16 mouse cellular contexts compared by ENCODE assay signal in the genomic region with DNA sequence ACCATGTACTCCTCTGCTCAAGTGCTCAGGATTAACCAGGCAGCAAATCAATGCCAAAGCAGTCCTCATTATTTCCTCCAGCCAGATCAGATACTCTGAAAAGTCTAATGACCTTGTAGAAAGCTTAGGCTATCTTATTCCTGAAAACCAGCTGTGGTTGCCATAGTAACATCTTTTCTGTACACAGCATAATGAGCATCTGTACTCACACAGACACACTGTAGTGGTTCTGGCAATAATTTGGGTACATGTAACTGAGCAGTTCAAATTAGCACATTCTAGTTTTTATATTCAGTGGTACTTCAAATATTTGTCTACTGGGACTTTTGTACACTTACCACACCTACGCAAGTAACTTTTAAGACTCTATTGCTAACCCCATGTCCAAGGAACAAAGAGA. TPM values are rescaled to one million over a fixed set of nuclear protein-coding genes. Genes with fewer than 3 reads are reported as not detected.
DNase-seq lines count a peak whose midpoint lies in the region; ATAC-seq and TF ChIP-seq lines count a peak whose summit lies in the region.
"Had no signal": no experiment of that assay in that cellular context is flagged by ENCODE, and none has a peak within 500 bp of the region (broad histone marks: within the 10 kb centered on the region; RNA-seq: fewer than 3 reads in every experiment).

No protein-coding gene starts in this region.

- H3K4me1 ChIP-seq in hindbrain, embryonic 13.5 days (replicated peaks), result peaks cover 88% of the 10 kb centered on the region
- H3K4me1 ChIP-seq in hindbrain, embryonic 11.5 days (replicated peaks; ENCODE audit: control insufficient read depth, insufficient read depth, low read length), result peaks cover 7% of the 10 kb centered on the region
- peaks cover 57% of the 10 kb centered on the region for H3K4me1 ChIP-seq in midbrain, embryonic 12.5 days
- peaks cover 16% of the 10 kb centered on the region for H3K4me1 ChIP-seq in midbrain, embryonic 11.5 days (ENCODE audit: control insufficient read depth, insufficient read depth, low read length)
- peaks cover 11% of the 10 kb centered on the region; the same call in 1 of the 2 replicates for H3K4me1 ChIP-seq in stomach, postnatal 0 days (replicated peaks; ENCODE audit: control insufficient read depth, insufficient read depth)

- H3K9me3 ChIP-seq in hindbrain, embryonic 13.5 days, result no peaks in the 10 kb centered on the region
- H3K9me3 ChIP-seq in hindbrain, embryonic 11.5 days (ENCODE audit: control insufficient read depth, low read length), result no peaks in the 10 kb centered on the region
- H3K9me3 ChIP-seq in midbrain, embryonic 12.5 days, result no peaks in the 10 kb centered on the region
- no peaks in the 10 kb centered on the region; the same call in 1 of the 2 replicates for H3K9me3 ChIP-seq in midbrain, embryonic 11.5 days (ENCODE audit: control insufficient read depth, low read length)
- H3K9me3 ChIP-seq in stomach, postnatal 0 days (ENCODE audit: control insufficient read depth, low read length), result no peaks in the 10 kb centered on the region
- H3K9me3 ChIP-seq: heart, embryonic 13.5 days had no signal

- H3K36me3 ChIP-seq in hindbrain, embryonic 13.5 days, result peaks cover 6% of the 10 kb centered on the region
- H3K36me3 ChIP-seq in hindbrain, embryonic 11.5 days (ENCODE audit: control insufficient read depth, insufficient read depth, low read length), result 0 out of 2 replicates have a peak, but pooled peaks cover 7% of the 10 kb centered on the region
- H3K36me3 ChIP-seq in midbrain, embryonic 12.5 days, result peaks cover 29% of the 10 kb centered on the region
- peaks cover 2% of the 10 kb centered on the region; the same call in 1 of the 2 replicates for H3K36me3 ChIP-seq in midbrain, embryonic 11.5 days (ENCODE audit: control insufficient read depth, insufficient read depth, low read length)
- no peaks in the 10 kb centered on the region for H3K36me3 ChIP-seq in stomach, postnatal 0 days (ENCODE audit: control insufficient read depth, insufficient read depth, low read length)

- no peaks in the 10 kb centered on the region for H3K27me3 ChIP-seq in hindbrain, embryonic 13.5 days
- H3K27me3 ChIP-seq in hindbrain, embryonic 11.5 days (ENCODE audit: control insufficient read depth, insufficient read depth, low read length), result no peaks in the 10 kb centered on the region
- no peaks in the 10 kb centered on the region for H3K27me3 ChIP-seq in midbrain, embryonic 12.5 days
- H3K27me3 ChIP-seq in midbrain, embryonic 11.5 days (ENCODE audit: control insufficient read depth, insufficient read depth, low read length), result no peaks in the 10 kb centered on the region
- no peaks in the 10 kb centered on the region for H3K27me3 ChIP-seq in stomach, postnatal 0 days (ENCODE audit: control insufficient read depth, insufficient read depth, low read length)
- H3K27me3 ChIP-seq: heart, embryonic 13.5 days had no signal

- DNase-seq in hindbrain, embryonic 11.5 days (ENCODE audit: low spot score), result no peak
- DNase-seq in midbrain, embryonic 11.5 days (ENCODE audit: low spot score, missing footprints), result no peak
- peak; percentile 57 for DNase-seq in brain, embryonic 14.5 days (ENCODE audit: low read depth)
- DNase-seq in stomach, postnatal 0 days (ENCODE audit: low spot score), result no peak
- DNase-seq in gastrocnemius, postnatal 25 days, result no peak
- DNase-seq: cerebellum, adult 9-10 months; heart, adult 11 months; heart, postnatal 36 days; lung, adult 18-20 months; thymus, adult 18-20 months had no signal

- no peak for TF ChIP-seq POLR2A in brain, embryonic 14.5 days (IDR thresholded peaks at IDR 0.05; ENCODE audit: borderline replicate concordance, extremely low read depth, insufficient read depth, insufficient read length, poor library complexity, severe bottlenecking)

- 98% methylated on average over 1 of the region's 1 CpGs for WGBS in hindbrain, embryonic 13.5 days
- WGBS in hindbrain, embryonic 11.5 days, result 91% methylated on average over 1 of the region's 1 CpGs
- 89% methylated on average over 1 of the region's 1 CpGs for WGBS in midbrain, embryonic 12.5 days
- 90% methylated on average over 1 of the region's 1 CpGs for WGBS in midbrain, embryonic 11.5 days
- 64% methylated on average over 1 of the region's 1 CpGs for WGBS in stomach, postnatal 0 days

- no peak overlapping the region for H3K9ac ChIP-seq in hindbrain, embryonic 13.5 days
- no peak overlapping the region for H3K9ac ChIP-seq in hindbrain, embryonic 11.5 days (ENCODE audit: low read depth, low read length)
- no peak overlapping the region for H3K9ac ChIP-seq in midbrain, embryonic 12.5 days (replicated peaks)
- H3K9ac ChIP-seq in midbrain, embryonic 11.5 days (ENCODE audit: low read length), result no peak overlapping the region
- no peak overlapping the region for H3K9ac ChIP-seq in stomach, postnatal 0 days (ENCODE audit: low read length)
- H3K9ac ChIP-seq: heart, embryonic 13.5 days had no signal

- TF ChIP-seq CTCF in brain, embryonic 14.5 days (IDR thresholded peaks at IDR 0.05; ENCODE audit: borderline replicate concordance, extremely low read depth, insufficient read depth, insufficient read length), result no peak
- TF ChIP-seq CTCF in stomach, postnatal 0 days (IDR thresholded peaks at IDR 0.05; ENCODE audit: low read depth), result no peak

- H3K4me2 ChIP-seq in hindbrain, embryonic 13.5 days, result peak overlapping the region; percentile 14; the same call in 1 of the 2 replicates
- no peak overlapping the region for H3K4me2 ChIP-seq in hindbrain, embryonic 11.5 days (replicated peaks; ENCODE audit: low read depth, low read length)
- H3K4me2 ChIP-seq in midbrain, embryonic 12.5 days (replicated peaks), result peak overlapping the region; percentile 13
- H3K4me2 ChIP-seq in midbrain, embryonic 11.5 days, result no peak overlapping the region
- no peak overlapping the region for H3K4me2 ChIP-seq in stomach, postnatal 0 days (replicated peaks; ENCODE audit: low read depth)
- H3K4me2 ChIP-seq: heart, embryonic 13.5 days had no signal

- TF ChIP-seq EP300 in stomach, postnatal 0 days (optimal IDR thresholded peaks at IDR 0.05), result no peak

- ATAC-seq in hindbrain, embryonic 13.5 days (ENCODE audit: low FRiP score), result peak; percentile 46; the same call in 1 of the 2 replicates
- ATAC-seq in hindbrain, embryonic 11.5 days (ENCODE audit: low FRiP score), result no peak
- no peak for ATAC-seq in midbrain, embryonic 12.5 days (ENCODE audit: low FRiP score, low read depth)
- ATAC-seq in midbrain, embryonic 11.5 days (ENCODE audit: low FRiP score), result no peak
- 0 out of 2 replicates have a peak, but pooled peaks have one; percentile 39 for ATAC-seq in stomach, postnatal 0 days (ENCODE audit: low FRiP score, low TSS enrichment)
- ATAC-seq: hindbrain, embryonic 16.5 days; intestine, embryonic 16.5 days had no signal

- no peak overlapping the region for H3K4me3 ChIP-seq in hindbrain, embryonic 13.5 days
- no peak overlapping the region for H3K4me3 ChIP-seq in hindbrain, embryonic 11.5 days (ENCODE audit: low read depth, low read length)
- H3K4me3 ChIP-seq in midbrain, embryonic 12.5 days, result no peak overlapping the region
- no peak overlapping the region for H3K4me3 ChIP-seq in midbrain, embryonic 11.5 days (ENCODE audit: low read depth, low read length)
- H3K4me3 ChIP-seq in stomach, postnatal 0 days (ENCODE audit: low read depth, low read length), result no peak overlapping the region
- H3K4me3 ChIP-seq: heart, embryonic 13.5 days had no signal

- 0 out of 2 replicates have a peak overlapping the region, but pooled peaks have one; percentile 20 for H3K27ac ChIP-seq in hindbrain, embryonic 13.5 days
- H3K27ac ChIP-seq in hindbrain, embryonic 11.5 days (ENCODE audit: low read depth, low read length), result no peak overlapping the region
- H3K27ac ChIP-seq in midbrain, embryonic 12.5 days (replicated peaks), result no peak overlapping the region
- no peak overlapping the region for H3K27ac ChIP-seq in midbrain, embryonic 11.5 days (ENCODE audit: low read depth, low read length)
- no peak overlapping the region for H3K27ac ChIP-seq in stomach, postnatal 0 days (replicated peaks)
- H3K27ac ChIP-seq: heart, embryonic 13.5 days; macrophage had no signal

RNA-seq across cellular contexts. Expression of gene Adnp, which starts 8.5 kb away (rescaled TPM):
- polyA plus RNA-seq in hindbrain, embryonic 13.5 days (2015; fragmentation: Nextera tagmentation; extraction: Ambion mirVana), result 3.1 and 3.5 TPM in 2 replicates
- polyA plus RNA-seq in hindbrain, embryonic 11.5 days (2014; fragmentation: Nextera tagmentation; extraction: Ambion mirVana), result 2.8 and 8.5 TPM in 2 replicates
- polyA plus RNA-seq in midbrain, embryonic 12.5 days (2016; fragmentation: Nextera tagmentation; extraction: Ambion mirVana), result 7.5 and 8.7 TPM in 2 replicates
- polyA plus RNA-seq in midbrain, embryonic 11.5 days (2014; fragmentation: Nextera tagmentation; extraction: Ambion mirVana), result 6.0 and 9.7 TPM in 2 replicates
- 86.0 and 115 TPM in 2 replicates for polyA plus RNA-seq in brain, embryonic 14.5 days (2012; rRNA removed)
- 5.2 and 6.0 TPM in 2 replicates for polyA plus RNA-seq in stomach, postnatal 0 days (2015; fragmentation: Nextera tagmentation; extraction: Ambion mirVana)
- 10 to 100 TPM; 15.2 to 16.7 TPM for total RNA-seq in gastrocnemius, postnatal 25 days (2021)

RNA-seq across cellular contexts. Expression of gene Gm20716, which starts 31.7 kb away (rescaled TPM):
- 23.1 and 25.4 TPM in 2 replicates for polyA plus RNA-seq in hindbrain, embryonic 13.5 days (2015; fragmentation: Nextera tagmentation; extraction: Ambion mirVana)
- polyA plus RNA-seq in hindbrain, embryonic 11.5 days (2014; fragmentation: Nextera tagmentation; extraction: Ambion mirVana), result 24.0 and 31.3 TPM in 2 replicates
- 23.6 and 24.7 TPM in 2 replicates for polyA plus RNA-seq in midbrain, embryonic 12.5 days (2016; fragmentation: Nextera tagmentation; extraction: Ambion mirVana)
- polyA plus RNA-seq in midbrain, embryonic 11.5 days (2014; fragmentation: Nextera tagmentation; extraction: Ambion mirVana), result 23.8 and 24.6 TPM in 2 replicates
- polyA plus RNA-seq in brain, embryonic 14.5 days (2012; rRNA removed), result 16.6 and 21.9 TPM in 2 replicates
- polyA plus RNA-seq in stomach, postnatal 0 days (2015; fragmentation: Nextera tagmentation; extraction: Ambion mirVana), result 4.9 and 5.5 TPM in 2 replicates
- 1 to 10 TPM; 8.2 to 9.1 TPM for total RNA-seq in gastrocnemius, postnatal 25 days (2021)

RNA-seq across cellular contexts. Expression of gene Dpm1, which starts 32.0 kb away (rescaled TPM):
- 70.4 and 71.3 TPM in 2 replicates for polyA plus RNA-seq in hindbrain, embryonic 13.5 days (2015; fragmentation: Nextera tagmentation; extraction: Ambion mirVana)
- polyA plus RNA-seq in hindbrain, embryonic 11.5 days (2014; fragmentation: Nextera tagmentation; extraction: Ambion mirVana), result 60.4 and 65.1 TPM in 2 replicates
- 87.5 and 99.0 TPM in 2 replicates for polyA plus RNA-seq in midbrain, embryonic 12.5 days (2016; fragmentation: Nextera tagmentation; extraction: Ambion mirVana)
- polyA plus RNA-seq in midbrain, embryonic 11.5 days (2014; fragmentation: Nextera tagmentation; extraction: Ambion mirVana), result 75.4 and 92.2 TPM in 2 replicates
- polyA plus RNA-seq in brain, embryonic 14.5 days (2012; rRNA removed), result 15.0 and 16.6 TPM in 2 replicates
- polyA plus RNA-seq in stomach, postnatal 0 days (2015; fragmentation: Nextera tagmentation; extraction: Ambion mirVana), result 126 and 138 TPM in 2 replicates
- 10 to 100 TPM; 70.2 to 73.6 TPM for total RNA-seq in gastrocnemius, postnatal 25 days (2021)

RNA-seq across cellular contexts. Expression of gene Mocs3, which starts 32.0 kb away (rescaled TPM):
- polyA plus RNA-seq in hindbrain, embryonic 13.5 days (2015; fragmentation: Nextera tagmentation; extraction: Ambion mirVana), result 7.0 and 7.7 TPM in 2 replicates
- 8.5 and 8.8 TPM in 2 replicates for polyA plus RNA-seq in hindbrain, embryonic 11.5 days (2014; fragmentation: Nextera tagmentation; extraction: Ambion mirVana)
- polyA plus RNA-seq in midbrain, embryonic 12.5 days (2016; fragmentation: Nextera tagmentation; extraction: Ambion mirVana), result 11.3 and 11.7 TPM in 2 replicates
- 8.0 TPM in 2 replicates for polyA plus RNA-seq in midbrain, embryonic 11.5 days (2014; fragmentation: Nextera tagmentation; extraction: Ambion mirVana)
- 17.9 and 21.6 TPM in 2 replicates for polyA plus RNA-seq in brain, embryonic 14.5 days (2012; rRNA removed)
- 6.3 and 8.1 TPM in 2 replicates for polyA plus RNA-seq in stomach, postnatal 0 days (2015; fragmentation: Nextera tagmentation; extraction: Ambion mirVana)
- 1 to 10 TPM; 3.9 to 4.0 TPM for total RNA-seq in gastrocnemius, postnatal 25 days (2021)

Comparison
In these comparisons a context has a peak if more than half of its experiments do, and no peak if none do; other contexts are left out.
1. ATAC-seq: peak in hindbrain, embryonic 13.5 days (single experiment) and stomach, postnatal 0 days (single experiment); none in hindbrain, embryonic 11.5 days (single experiment), midbrain, embryonic 12.5 days (single experiment) and midbrain, embryonic 11.5 days (single experiment).
2. H3K4me2 ChIP-seq: peak in hindbrain, embryonic 13.5 days (single experiment) and midbrain, embryonic 12.5 days (single experiment); none in hindbrain, embryonic 11.5 days (single experiment), midbrain, embryonic 11.5 days (single experiment) and stomach, postnatal 0 days (single experiment).